Comparison of ENCODE assay signal across 24 mouse cellular contexts in the genomic region with DNA sequence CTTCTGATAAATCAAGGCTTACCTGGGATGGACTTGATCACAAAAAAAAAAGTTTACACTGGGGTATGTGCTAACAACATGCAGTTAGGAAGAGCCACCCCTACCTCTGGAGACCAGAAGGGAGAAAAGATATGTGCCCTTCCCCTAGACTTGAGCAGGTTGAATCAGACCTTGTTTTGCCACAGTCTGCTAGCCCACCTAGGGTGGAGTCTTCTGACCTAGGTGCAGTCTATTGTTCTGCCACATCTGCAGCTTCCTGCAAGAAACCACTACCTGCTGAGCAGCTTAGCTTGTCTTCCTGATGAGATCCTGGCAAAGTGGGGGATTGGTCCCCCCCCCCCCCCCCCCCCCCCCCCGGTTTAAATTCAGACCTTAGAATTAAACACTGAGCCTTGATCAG. TPM values are rescaled to one million over a fixed set of nuclear protein-coding genes. Genes with fewer than 3 reads are reported as not detected.
DNase-seq lines count a peak whose midpoint lies in the region; ATAC-seq and TF ChIP-seq lines count a peak whose summit lies in the region.
"Had no signal": no experiment of that assay in that cellular context is flagged by ENCODE, and none has a peak within 500 bp of the region (broad histone marks: within the 10 kb centered on the region; RNA-seq: fewer than 3 reads in every experiment).

No protein-coding gene starts in this region.

- in situ Hi-C loops in ES-E14 (cut with MboI; ENCODE audit: low sequenced_read_pairs in 2 of 2, unreplicated experiment in 2 of 2): loop anchor here (25.0 kb wide), 2 partner anchors 388 to 413 kb away; no protein-coding TSS in a partner anchor

- H3K4me3 ChIP-seq in ES-Bruce4 (ENCODE audit: low read depth, low read length): no peak overlapping the region
- no peak overlapping the region for H3K4me3 ChIP-seq in ES-E14 (ENCODE audit: insufficient read depth in 1 of 2, low read depth in 1 of 2, low read length in 2 of 2, poor library complexity in 1 of 2, severe bottlenecking in 1 of 2)
- H3K4me3 ChIP-seq: embryonic facial prominence, embryonic 10.5 days; embryonic facial prominence, embryonic 12.5 days; forebrain, embryonic 13.5 days; forebrain, embryonic 15.5 days had no signal

- H3K4me1 ChIP-seq in ES-Bruce4 (ENCODE audit: control insufficient read depth, insufficient read depth, low read length) (peaks cover 2% of the 10 kb centered on the region), ES-E14 (ENCODE audit: control insufficient read depth in 2 of 2, insufficient read depth in 2 of 2, low read length in 2 of 2, poor library complexity in 1 of 2) (no peaks in the 10 kb centered on the region)
- H3K4me1 ChIP-seq: embryonic facial prominence, embryonic 10.5 days; embryonic facial prominence, embryonic 12.5 days; forebrain, embryonic 13.5 days; forebrain, embryonic 15.5 days had no signal

- no peak for TF ChIP-seq POLR2A in ES-Bruce4 (IDR thresholded peaks at IDR 0.05; ENCODE audit: insufficient read depth, low read length)

- H3K27me3 ChIP-seq in ES-Bruce4 (ENCODE audit: control insufficient read depth, insufficient read depth, low read length, poor library complexity, severe bottlenecking): no peaks in the 10 kb centered on the region
- H3K27me3 ChIP-seq: CH12.LX; embryonic facial prominence, embryonic 12.5 days; forebrain, embryonic 13.5 days; forebrain, embryonic 15.5 days had no signal

- no peak for ATAC-seq in frontal cortex, adult (ENCODE audit: low TSS enrichment)
- ATAC-seq: CD4-positive, CD25-positive, alpha-beta regulatory T cell, adult 4 months; forebrain, embryonic 13.5 days; forebrain, embryonic 15.5 days; forebrain, postnatal 0 days had no signal

- TF ChIP-seq EP300 in ES-Bruce4 (IDR thresholded peaks at IDR 0.05; ENCODE audit: insufficient read depth, low read depth, low read length): 0 out of 2 replicates have a peak, but pooled peaks have one; percentile 48

- H3K36me3 ChIP-seq in ES-Bruce4 (ENCODE audit: control insufficient read depth, insufficient read depth, low read length, poor library complexity, severe bottlenecking) (no peaks in the 10 kb centered on the region), ES-E14 (ENCODE audit: control insufficient read depth, insufficient read depth, low read length, poor library complexity, severe bottlenecking) (no peaks in the 10 kb centered on the region)
- H3K36me3 ChIP-seq: embryonic facial prominence, embryonic 10.5 days; embryonic facial prominence, embryonic 12.5 days; forebrain, embryonic 15.5 days had no signal

- no peak for TF ChIP-seq CTCF in ES-Bruce4 (IDR thresholded peaks at IDR 0.05; ENCODE audit: low read depth, low read length)

- H3K27ac ChIP-seq in ES-Bruce4 (ENCODE audit: insufficient read depth, low read length): peak overlapping the region; percentile 70
- peak overlapping the region; percentile 62; the same call in 1 of the 2 replicates for H3K27ac ChIP-seq in ES-E14 (ENCODE audit: insufficient read depth, low read depth, low read length, poor library complexity, severe bottlenecking)
- H3K27ac ChIP-seq: embryonic facial prominence, embryonic 10.5 days; embryonic facial prominence, embryonic 12.5 days; forebrain, embryonic 13.5 days; forebrain, embryonic 15.5 days had no signal

- H3K9ac ChIP-seq in ES-Bruce4 (ENCODE audit: low read depth, poor library complexity, severe bottlenecking) (no peak overlapping the region), ES-E14 (ENCODE audit: insufficient read depth, low read depth, low read length, poor library complexity, severe bottlenecking) (no peak overlapping the region)
- H3K9ac ChIP-seq: embryonic facial prominence, embryonic 12.5 days; forebrain, embryonic 13.5 days; forebrain, embryonic 15.5 days; forebrain, postnatal 0 days had no signal

- DNase-seq in ES-E14 (ENCODE audit: low read depth, low spot score): no peak
- DNase-seq in ZHBTc4 (ENCODE audit: low read depth, low spot score): peak; percentile 52
- DNase-seq in gastrocnemius, adult 18-20 months (ENCODE audit: low spot score): no peak
- DNase-seq: adrenal gland, adult 2 months; adrenal gland, postnatal 10 days; adrenal gland, postnatal 25 days; B cell, adult 2 months; cerebellum, adult 11 months; cerebellum, adult 18-20 months; cerebellum, adult 8-10 months; cerebellum, postnatal 10 days; cerebellum, postnatal 25 days; forebrain, postnatal 0 days had no signal

- H3K9me3 ChIP-seq in ES-Bruce4 (replicated peaks; ENCODE audit: control insufficient read depth, insufficient read depth, low read length, poor library complexity, severe bottlenecking): peaks cover 40% of the 10 kb centered on the region
- no peaks in the 10 kb centered on the region for H3K9me3 ChIP-seq in ES-E14 (ENCODE audit: control insufficient read depth, insufficient read depth, low read depth, low read length)
- H3K9me3 ChIP-seq: embryonic facial prominence, embryonic 12.5 days; forebrain, embryonic 13.5 days; forebrain, embryonic 15.5 days had no signal

TF ChIP-seq in ES-E14, 5 proteins besides CTCF, POLR2A, EP300 and RAD21:
- no peak for TF ChIP-seq MAFK (IDR thresholded peaks at IDR 0.05; ENCODE audit: insufficient read depth, low read depth, low read length)
- TF ChIP-seq HCFC1 (IDR thresholded peaks at IDR 0.05; ENCODE audit: borderline replicate concordance, insufficient read depth, low read length): no peak
- TF ChIP-seq CHD2 (IDR thresholded peaks at IDR 0.05; ENCODE audit: low read depth, low read length): no peak
- TF ChIP-seq ZNF384 (IDR thresholded peaks at IDR 0.05; ENCODE audit: low read depth, low read length): no peak
- TF ChIP-seq ZC3H11A (IDR thresholded peaks at IDR 0.05; ENCODE audit: borderline replicate concordance, low read depth, low read length): no peak
TF ChIP-seq in ES-E14: peak in this region for 0.

RNA-seq across cellular contexts. Expression of a gene that starts 21.4 kb away (rescaled TPM):
- polyA plus RNA-seq in ES-Bruce4 (2011; ENCODE audit: insufficient read depth, insufficient read length, low read depth, missing spikeins): not detected in 2 replicates
- total RNA-seq in ES-E14 (2012; rRNA removed): 0.80 and 2.4 TPM in 2 replicates
- not detected for total RNA-seq in gastrocnemius, adult 18-20 months (2021)
- total RNA-seq: adrenal gland, adult 2 months; adrenal gland, postnatal 10 days; adrenal gland, postnatal 25 days; adrenal gland, postnatal 4 days; CH12.LX; forebrain, postnatal 0 days; MEL had no signal
- polyA plus RNA-seq: embryonic facial prominence, embryonic 10.5 days; embryonic facial prominence, embryonic 12.5 days; forebrain, embryonic 11.5 days; forebrain, embryonic 13.5 days; forebrain, embryonic 15.5 days; forebrain, postnatal 0 days had no signal

RNA-seq across cellular contexts. Expression of a gene that starts 29.3 kb away (rescaled TPM):
- 24.8 and 26.3 TPM in 2 replicates for polyA plus RNA-seq in ES-Bruce4 (2011; ENCODE audit: insufficient read depth, insufficient read length, low read depth, missing spikeins)
- 24.9 and 49.0 TPM in 2 replicates for total RNA-seq in ES-E14 (2012; rRNA removed)
- under 1 TPM; 0.23 to 0.64 TPM for total RNA-seq in gastrocnemius, adult 18-20 months (2021)
- total RNA-seq: CH12.LX had no signal
- polyA plus RNA-seq: CD4-positive, CD25-positive, alpha-beta regulatory T cell, adult 4 months had no signal

Comparison
In these comparisons a context has a peak if more than half of its experiments do, and no peak if none do; other contexts are left out.
1. RNA of a gene that starts 29.3 kb away (total RNA-seq): 24.9 to 49.0 TPM in ES-E14; 0.23 to 0.64 TPM in gastrocnemius, adult 18-20 months; every median in the first group is over 10 times any median in the second.